Comparison of ENCODE assay signal across 14 mouse cellular contexts in genomic region chr16:49818627-49819026, GRCm38 (mm10). TPM values are rescaled to one million over a fixed set of nuclear protein-coding genes. Genes with fewer than 3 reads are reported as not detected.
DNase-seq lines count a peak whose midpoint lies in the region; TF ChIP-seq lines count a peak whose summit lies in the region.
"Had no signal": no experiment of that assay in that cellular context is flagged by ENCODE, and none has a peak within 500 bp of the region (broad histone marks: within the 10 kb centered on the region; RNA-seq: fewer than 3 reads in every experiment).

No protein-coding gene starts in this region.

- H3K27ac ChIP-seq in liver, adult 2 months (replicated peaks; ENCODE audit: insufficient read depth, low read depth, low read length): no peak overlapping the region
- no peak overlapping the region for H3K27ac ChIP-seq in embryonic facial prominence, embryonic 10.5 days (replicated peaks)
- peak overlapping the region; percentile 50 for H3K27ac ChIP-seq in macrophage
- H3K27ac ChIP-seq in layer of hippocampus, adult 2 months: no peak overlapping the region
- H3K27ac ChIP-seq: forebrain, embryonic 15.5 days; kidney, postnatal 0 days; limb, embryonic 10.5 days had no signal

- DNase-seq in liver, adult 2 months (ENCODE audit: extremely low read depth, low read depth, low spot score): peak; percentile 47
- no peak for DNase-seq in liver
- peak; percentile 57 for DNase-seq in embryonic facial prominence, embryonic 10.5 days (ENCODE audit: low spot score)
- DNase-seq in thymus, postnatal 25 days: peak; percentile 70
- DNase-seq in layer of hippocampus, adult 2 months (ENCODE audit: low spot score in 2 of 2): no peak
- no peak for DNase-seq in gastrocnemius, postnatal 25 days
- no peak for DNase-seq in cerebellum, adult 18-20 months
- DNase-seq: adrenal gland, adult 8-10 months; cerebellum, postnatal 10 days had no signal

- no peak overlapping the region for H3K4me3 ChIP-seq in liver, adult 2 months (ENCODE audit: insufficient read depth, low read depth, low read length)
- H3K4me3 ChIP-seq in embryonic facial prominence, embryonic 10.5 days: no peak overlapping the region
- peak overlapping the region; percentile 19 for H3K4me3 ChIP-seq in macrophage (ENCODE audit: inconsistent target)
- H3K4me3 ChIP-seq in layer of hippocampus, adult 2 months: no peak overlapping the region
- H3K4me3 ChIP-seq: forebrain, embryonic 15.5 days; heart, embryonic 12.5 days; limb, embryonic 10.5 days had no signal

- no peaks in the 10 kb centered on the region for H3K36me3 ChIP-seq in liver, adult 2 months (ENCODE audit: control insufficient read depth, insufficient read depth, low read length)
- H3K36me3 ChIP-seq in embryonic facial prominence, embryonic 10.5 days (replicated peaks): no peaks in the 10 kb centered on the region
- H3K36me3 ChIP-seq in macrophage (ENCODE audit: inconsistent target): no peaks in the 10 kb centered on the region
- H3K36me3 ChIP-seq: forebrain, embryonic 15.5 days; heart, embryonic 12.5 days; limb, embryonic 10.5 days had no signal

- TF ChIP-seq POLR2A in liver, adult 2 months (IDR thresholded peaks at IDR 0.05; ENCODE audit: extremely low read depth, insufficient read depth, low read length): no peak

- H3K27me3 ChIP-seq in liver, adult 2 months (ENCODE audit: control insufficient read depth, insufficient read depth, low read length): no peaks in the 10 kb centered on the region
- no peaks in the 10 kb centered on the region for H3K27me3 ChIP-seq in embryonic facial prominence, embryonic 10.5 days (replicated peaks; ENCODE audit: low read depth, poor library complexity, severe bottlenecking)
- H3K27me3 ChIP-seq: forebrain, embryonic 15.5 days; heart, embryonic 12.5 days had no signal

- H3K4me1 ChIP-seq in liver, adult 2 months (ENCODE audit: control insufficient read depth, insufficient read depth, low read length): no peaks in the 10 kb centered on the region
- H3K4me1 ChIP-seq in embryonic facial prominence, embryonic 10.5 days: peaks cover 18% of the 10 kb centered on the region; the same call in 1 of the 2 replicates
- H3K4me1 ChIP-seq: forebrain, embryonic 15.5 days had no signal

- WGBS in liver, adult 2 months: 56% methylated on average over 6 of the region's 6 CpGs
- WGBS in embryonic facial prominence, embryonic 10.5 days: 51% methylated on average over 6 of the region's 6 CpGs
- 19% methylated on average over 6 of the region's 6 CpGs for WGBS in macrophage (ENCODE audit: missing documents)

- no peaks in the 10 kb centered on the region for H3K9me3 ChIP-seq in embryonic facial prominence, embryonic 10.5 days
- H3K9me3 ChIP-seq: forebrain, embryonic 15.5 days; heart, embryonic 12.5 days; limb, embryonic 10.5 days had no signal

- H3K9ac ChIP-seq in liver, adult 2 months (ENCODE audit: low read depth, low read length): no peak overlapping the region
- H3K9ac ChIP-seq: forebrain, embryonic 15.5 days; heart, embryonic 12.5 days had no signal

- TF ChIP-seq CTCF in liver, adult 2 months (IDR thresholded peaks at IDR 0.05; ENCODE audit: low read depth, low read length): no peak
- TF ChIP-seq CTCF in layer of hippocampus, adult 2 months (conservative IDR thresholded peaks at IDR 0.05): no peak

- H3K79me2 ChIP-seq in liver, adult 2 months (ENCODE audit: control insufficient read depth, insufficient read depth, low read length): no peaks in the 10 kb centered on the region
- H3K79me2 ChIP-seq in macrophage (ENCODE audit: inconsistent target): no peaks in the 10 kb centered on the region

RNA-seq across cellular contexts. Expression of gene Cd47, which starts 18.3 kb away (rescaled TPM):
- 87.7 and 99.9 TPM in 2 replicates for total RNA-seq in liver, adult 2 months (2014; rRNA removed)
- 34.7 and 40.3 TPM in 2 replicates for polyA plus RNA-seq in liver, adult 2 months (2012; rRNA removed)
- polyA plus RNA-seq in embryonic facial prominence, embryonic 10.5 days (2016; fragmentation: Nextera tagmentation; extraction: Ambion mirVana): 27.6 and 32.2 TPM in 2 replicates
- 100 to 1,000 TPM in 25 of 26 experiments, 10 to 100 TPM in 1; 99.8 to 292 (median 199) TPM for total RNA-seq in macrophage (2018; cell fraction: chromatin; rRNA removed)
- total RNA-seq in macrophage (2018; cell fraction: cytosol; rRNA removed): 100 to 1,000 TPM; 255 to 660 (median 372) TPM
- 100 to 1,000 TPM; 189 to 618 (median 367) TPM for total RNA-seq in macrophage (2018; cell fraction: nucleus; rRNA removed)
- 220 to 294 TPM (median 226 TPM) in 3 replicates for polyA plus RNA-seq in macrophage (2018)
- 100 to 1,000 TPM; 220 to 223 TPM for total RNA-seq in layer of hippocampus, adult 2 months (2021)
- total RNA-seq in gastrocnemius, postnatal 25 days (2021): 10 to 100 TPM; 23.3 to 28.9 TPM

Comparison
In these comparisons a context has a peak if more than half of its experiments do, and no peak if none do; other contexts are left out.
1. DNase-seq: peak in liver, adult 2 months (single experiment), embryonic facial prominence, embryonic 10.5 days (single experiment) and thymus, postnatal 25 days (single experiment); none in liver (single experiment), layer of hippocampus, adult 2 months (0 of 2), gastrocnemius, postnatal 25 days (single experiment) and cerebellum, adult 18-20 months (0 of 2).